ENCODE assay signal across 21 mouse cellular contexts in genomic region chr16:33943388-33943787, GRCm38 (mm10). TPM values are rescaled to one million over a fixed set of nuclear protein-coding genes. Genes with fewer than 3 reads are reported as not detected.
A peak's percentile ranks its signal among the peaks of the same experiment; 100 is the strongest.
DNase-seq lines count a peak whose midpoint lies in the region; ATAC-seq and TF ChIP-seq lines count a peak whose summit lies in the region.
"Had no signal": no experiment of that assay in that cellular context is flagged by ENCODE, and none has a peak within 500 bp of the region (broad histone marks: within the 10 kb centered on the region; RNA-seq: fewer than 3 reads in every experiment).

No protein-coding gene starts in this region.

- no peak for TF ChIP-seq POLR2A in myocyte (IDR thresholded peaks at IDR 0.05; ENCODE audit: insufficient read length, low read depth)

- H3K4me3 ChIP-seq in forebrain, embryonic 10.5 days: no peak overlapping the region
- H3K4me3 ChIP-seq in forebrain, embryonic 12.5 days (replicated peaks): no peak overlapping the region
- H3K4me3 ChIP-seq in heart, embryonic 13.5 days: no peak overlapping the region
- no peak overlapping the region for H3K4me3 ChIP-seq in embryonic facial prominence, embryonic 10.5 days
- H3K4me3 ChIP-seq in myocyte: no peak overlapping the region
- H3K4me3 ChIP-seq: embryonic facial prominence, embryonic 13.5 days; embryonic facial prominence, embryonic 15.5 days; erythroblast, embryonic 14.5 days had no signal

- 0 out of 2 replicates have a peak overlapping the region, but pooled peaks have one; percentile 21 for H3K27ac ChIP-seq in forebrain, embryonic 10.5 days
- H3K27ac ChIP-seq in forebrain, embryonic 12.5 days: no peak overlapping the region
- 0 out of 2 replicates have a peak overlapping the region, but pooled peaks have one; percentile 21 for H3K27ac ChIP-seq in heart, embryonic 13.5 days (replicated peaks)
- peak overlapping the region; percentile 31; the same call in 1 of the 2 replicates for H3K27ac ChIP-seq in embryonic facial prominence, embryonic 10.5 days (replicated peaks)

- peaks cover 81% of the 10 kb centered on the region for H3K4me1 ChIP-seq in forebrain, embryonic 10.5 days
- H3K4me1 ChIP-seq in forebrain, embryonic 12.5 days: peaks cover 21% of the 10 kb centered on the region
- peaks cover 90% of the 10 kb centered on the region for H3K4me1 ChIP-seq in heart, embryonic 13.5 days
- H3K4me1 ChIP-seq in embryonic facial prominence, embryonic 10.5 days: peaks cover 97% of the 10 kb centered on the region

- H3K79me2 ChIP-seq in myocyte (ENCODE audit: control insufficient read depth, insufficient read depth): no peaks in the 10 kb centered on the region

- DNase-seq in forebrain, embryonic 10.5 days (ENCODE audit: extremely low spot score, low spot score): no peak
- no peak for DNase-seq in heart, adult 8-10 months (ENCODE audit: low spot score)
- no peak for DNase-seq in embryonic facial prominence, embryonic 10.5 days (ENCODE audit: low spot score)
- no peak for DNase-seq in cerebellum, postnatal 36 days
- DNase-seq: adrenal gland, adult 8-10 months; adrenal gland, postnatal 25 days; B cell, adult 2 months; cerebellum, adult 11 months; cerebellum, adult 8-10 months had no signal

- no peaks in the 10 kb centered on the region for H3K9me3 ChIP-seq in forebrain, embryonic 10.5 days
- H3K9me3 ChIP-seq in forebrain, embryonic 12.5 days: no peaks in the 10 kb centered on the region
- H3K9me3 ChIP-seq in heart, embryonic 13.5 days: no peaks in the 10 kb centered on the region
- no peaks in the 10 kb centered on the region for H3K9me3 ChIP-seq in embryonic facial prominence, embryonic 10.5 days
- H3K9me3 ChIP-seq: embryonic facial prominence, embryonic 13.5 days; embryonic facial prominence, embryonic 15.5 days; G1E had no signal

- H3ac ChIP-seq in myocyte (ENCODE audit: control insufficient read depth, insufficient read length): no peak overlapping the region

- ATAC-seq in forebrain, embryonic 12.5 days (ENCODE audit: low FRiP score): no peak
- no peak for ATAC-seq in heart, embryonic 13.5 days (ENCODE audit: extremely low read depth, insufficient number of reproducible peaks, low FRiP score, low TSS enrichment)
- ATAC-seq: activated CD4-positive, CD25-positive, alpha-beta regulatory T cell, adult 4 months; CD4-positive, CD25-positive, alpha-beta regulatory T cell, adult 4 months; forebrain, embryonic 14.5 days; forebrain, embryonic 16.5 days; Patski had no signal

- H3K9ac ChIP-seq in forebrain, embryonic 12.5 days: no peak overlapping the region
- H3K9ac ChIP-seq in heart, embryonic 13.5 days: no peak overlapping the region
- H3K9ac ChIP-seq: embryonic facial prominence, embryonic 13.5 days; embryonic facial prominence, embryonic 15.5 days had no signal

- no peaks in the 10 kb centered on the region for H3K27me3 ChIP-seq in forebrain, embryonic 10.5 days (ENCODE audit: poor library complexity, severe bottlenecking)
- no peaks in the 10 kb centered on the region; the same call in 1 of the 2 replicates for H3K27me3 ChIP-seq in forebrain, embryonic 12.5 days
- no peaks in the 10 kb centered on the region for H3K27me3 ChIP-seq in heart, embryonic 13.5 days (replicated peaks)
- H3K27me3 ChIP-seq in embryonic facial prominence, embryonic 10.5 days (replicated peaks; ENCODE audit: low read depth, poor library complexity, severe bottlenecking): no peaks in the 10 kb centered on the region
- no peaks in the 10 kb centered on the region for H3K27me3 ChIP-seq in myocyte (ENCODE audit: control insufficient read depth, insufficient read depth, insufficient read length)
- H3K27me3 ChIP-seq: embryonic facial prominence, embryonic 13.5 days; embryonic facial prominence, embryonic 15.5 days; Patski had no signal

- 94% methylated on average over 6 of the region's 6 CpGs for WGBS in forebrain, embryonic 10.5 days
- 96% methylated on average over 6 of the region's 6 CpGs for WGBS in forebrain, embryonic 12.5 days
- 91% methylated on average over 6 of the region's 6 CpGs for WGBS in heart, embryonic 13.5 days
- 94% methylated on average over 6 of the region's 6 CpGs for WGBS in embryonic facial prominence, embryonic 10.5 days

- H3K36me3 ChIP-seq in forebrain, embryonic 10.5 days (replicated peaks): peaks cover 2% of the 10 kb centered on the region; the same call in 1 of the 2 replicates
- no peaks in the 10 kb centered on the region for H3K36me3 ChIP-seq in forebrain, embryonic 12.5 days (replicated peaks)
- H3K36me3 ChIP-seq in heart, embryonic 13.5 days: peaks cover 11% of the 10 kb centered on the region
- peaks cover 38% of the 10 kb centered on the region for H3K36me3 ChIP-seq in embryonic facial prominence, embryonic 10.5 days (replicated peaks)
- peaks cover 2% of the 10 kb centered on the region for H3K36me3 ChIP-seq in myocyte (ENCODE audit: control insufficient read depth, insufficient read depth)
- H3K36me3 ChIP-seq: G1E had no signal

- H3K4me2 ChIP-seq in forebrain, embryonic 12.5 days: no peak overlapping the region
- no peak overlapping the region for H3K4me2 ChIP-seq in heart, embryonic 13.5 days
- no peak overlapping the region for H3K4me2 ChIP-seq in myocyte (ENCODE audit: low read depth)
- H3K4me2 ChIP-seq: embryonic facial prominence, embryonic 13.5 days; embryonic facial prominence, embryonic 15.5 days had no signal

TF ChIP-seq in myocyte, 11 proteins besides CTCF, POLR2A, EP300 and RAD21:
- TF ChIP-seq MYOG (IDR thresholded peaks at IDR 0.05; ENCODE audit: control insufficient read depth in 1 of 3, insufficient read depth in 1 of 3, insufficient read length in 2 of 3, low read depth in 2 of 3) (no peak), MYOD1 (IDR thresholded peaks at IDR 0.05; ENCODE audit: control insufficient read depth in 1 of 3, insufficient read length in 2 of 3, low read depth in 2 of 3) (peak in 2 of 3 experiments; percentile 70 to 85)

RNA-seq across cellular contexts. Expression of gene Umps, which starts 23.4 kb away (rescaled TPM):
- polyA plus RNA-seq in forebrain, embryonic 10.5 days (2016; fragmentation: Nextera tagmentation; extraction: Ambion mirVana): 107 and 111 TPM in 2 replicates
- 56.5 and 56.9 TPM in 2 replicates for polyA plus RNA-seq in forebrain, embryonic 12.5 days (2016; fragmentation: Nextera tagmentation; extraction: Ambion mirVana)
- 32.9 and 33.4 TPM in 2 replicates for polyA plus RNA-seq in heart, embryonic 13.5 days (2015; fragmentation: Nextera tagmentation; extraction: Ambion mirVana)
- 1 to 10 TPM; 7.9 to 9.1 (median 8.3) TPM for total RNA-seq in heart, adult 8-10 months (2022)
- 105 and 106 TPM in 2 replicates for polyA plus RNA-seq in embryonic facial prominence, embryonic 10.5 days (2016; fragmentation: Nextera tagmentation; extraction: Ambion mirVana)
- 18.9 TPM for polyA plus RNA-seq in myocyte (2012; fragmentation: generic; extraction: Trizol)
